Mouse (Mus musculus): ENCODE results near the gene Rhod.

DNA sequence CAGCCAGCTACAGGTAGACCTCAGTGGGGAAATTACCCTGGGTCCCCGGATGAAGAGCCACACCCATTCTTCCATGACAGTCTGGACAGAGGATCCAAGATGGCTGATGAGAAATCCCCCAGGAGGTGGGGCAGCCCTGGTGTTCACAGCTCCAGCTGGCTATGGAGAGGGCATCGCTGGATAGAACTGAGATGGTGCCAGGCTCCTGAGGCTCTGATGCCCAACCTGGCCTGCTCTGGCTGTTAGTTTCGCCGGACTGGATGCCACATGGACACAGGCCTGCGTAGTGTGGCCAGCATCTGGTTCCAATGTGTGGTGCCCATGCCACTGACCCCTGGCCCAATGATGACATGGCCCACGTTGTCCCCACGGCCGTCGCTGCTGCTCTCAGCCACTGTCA is 8.2 kb upstream of the Rhod start:
- TF ChIP-seq CTCF (IDR thresholded peaks at IDR 0.05; ENCODE audit: borderline replicate concordance, insufficient read depth, low read length): no peak
- no peak for TF ChIP-seq POLR2A (IDR thresholded peaks at IDR 0.05; ENCODE audit: low read depth, low read length)

Data from embryonic fibroblast, embryonic 13.5 days (primary cell).